Mouse (Mus musculus): ENCODE measurements around the gene 1700024P04Rik. TPM values are rescaled to one million over a fixed set of nuclear protein-coding genes. Genes with fewer than 3 reads are reported as not detected.

The 1700024P04Rik gene
- polyA plus RNA-seq, 1 experiment: not detected

- 78% methylated on average over 5 of the region's 5 CpGs for WGBS
- TF ChIP-seq POLR2A (IDR thresholded peaks at IDR 0.05; ENCODE audit: low read depth, low read length) (no peak), CTCF (IDR thresholded peaks at IDR 0.05; ENCODE audit: extremely low read depth, insufficient read length, insufficient replicate concordance, low read depth, low read length) (no peak)
- Histone ChIP-seq H3K4me3 (ENCODE audit: low read depth, low read length) (no peak overlapping the region), H3K36me3 (ENCODE audit: control insufficient read depth, insufficient read depth, low read length) (no peaks in the 10 kb centered on the region), H3K4me1 (ENCODE audit: control insufficient read depth, insufficient read depth, insufficient read length, low read length) (no peaks in the 10 kb centered on the region; the same call in 1 of the 2 replicates), H3K27me3 (ENCODE audit: control insufficient read depth, insufficient read depth, low read length) (no peaks in the 10 kb centered on the region), H3K27ac (ENCODE audit: insufficient read depth, low read depth, low read length) (no peak overlapping the region)
These were observed 17.8 kb downstream of the 1700024P04Rik start for GRCm38 (mm10) chr13:98966583-98966982.

- TF ChIP-seq POLR2A (IDR thresholded peaks at IDR 0.05; ENCODE audit: low read depth, low read length) (no peak), CTCF (IDR thresholded peaks at IDR 0.05; ENCODE audit: extremely low read depth, insufficient read length, insufficient replicate concordance, low read depth, low read length) (no peak)
- Histone ChIP-seq H3K27ac (ENCODE audit: insufficient read depth, low read depth, low read length) (no peak overlapping the region), H3K4me1 (ENCODE audit: control insufficient read depth, insufficient read depth, insufficient read length, low read length) (no peaks in the 10 kb centered on the region), H3K36me3 (ENCODE audit: control insufficient read depth, insufficient read depth, low read length) (no peaks in the 10 kb centered on the region), H3K27me3 (ENCODE audit: control insufficient read depth, insufficient read depth, low read length) (no peaks in the 10 kb centered on the region), H3K4me3 (ENCODE audit: low read depth, low read length) (no peak overlapping the region)
- WGBS: 95% methylated on average over 1 of the region's 1 CpGs
These were observed 20.8 kb downstream of the 1700024P04Rik start for GRCm38 (mm10) chr13:98963612-98964011.

- H3K36me3 ChIP-seq (ENCODE audit: control insufficient read depth, insufficient read depth, low read length): no peaks in the 10 kb centered on the region
These were observed 26.2 kb downstream of the 1700024P04Rik start for GRCm38 (mm10) chr13:98958177-98958576.

DNA sequence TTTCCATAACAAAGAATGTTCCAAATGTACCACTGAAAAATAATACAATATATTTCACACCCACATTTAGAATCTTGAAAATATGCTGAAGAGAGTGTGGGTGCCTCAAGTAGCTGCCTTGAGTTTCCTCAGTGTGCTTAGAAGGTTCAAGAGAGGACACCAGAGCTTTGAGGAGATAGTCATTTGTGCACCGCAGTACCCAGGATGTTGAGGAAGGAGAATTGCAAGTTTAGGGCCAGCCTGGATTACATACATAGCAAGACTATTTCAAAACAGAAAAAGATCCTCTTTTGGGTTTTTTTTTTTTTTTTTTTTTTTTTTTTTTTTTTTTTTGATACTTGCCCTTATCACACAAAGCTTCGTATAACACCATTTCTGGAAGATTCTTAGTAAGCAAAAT, 28.2 kb downstream of the 1700024P04Rik start:
- H3K36me3 ChIP-seq (ENCODE audit: control insufficient read depth, insufficient read depth, low read length): no peaks in the 10 kb centered on the region
- 61% methylated on average over 2 of the region's 2 CpGs for WGBS
- H3K27ac ChIP-seq (ENCODE audit: insufficient read depth, low read depth, low read length): peak overlapping the region; percentile 83
- peaks cover 13% of the 10 kb centered on the region; the same call in 1 of the 2 replicates for H3K4me1 ChIP-seq (ENCODE audit: control insufficient read depth, insufficient read depth, insufficient read length, low read length)
- no peak overlapping the region for H3K4me3 ChIP-seq (ENCODE audit: low read depth, low read length)
- no peaks in the 10 kb centered on the region for H3K27me3 ChIP-seq (ENCODE audit: control insufficient read depth, insufficient read depth, low read length)
- TF ChIP-seq POLR2A (IDR thresholded peaks at IDR 0.05; ENCODE audit: low read depth, low read length): no peak
- TF ChIP-seq CTCF (IDR thresholded peaks at IDR 0.05; ENCODE audit: extremely low read depth, insufficient read length, insufficient replicate concordance, low read depth, low read length): no peak

More at GRCm38 (mm10) chr13:98958177-98958576, 26.2 kb downstream of the 1700024P04Rik start:
- Histone ChIP-seq H3K27ac (ENCODE audit: insufficient read depth, low read depth, low read length) (no peak overlapping the region), H3K4me1 (ENCODE audit: control insufficient read depth, insufficient read depth, insufficient read length, low read length) (peaks cover 13% of the 10 kb centered on the region; the same call in 1 of the 2 replicates), H3K27me3 (ENCODE audit: control insufficient read depth, insufficient read depth, low read length) (no peaks in the 10 kb centered on the region), H3K4me3 (ENCODE audit: low read depth, low read length) (no peak overlapping the region)
- no peak for TF ChIP-seq CTCF (IDR thresholded peaks at IDR 0.05; ENCODE audit: extremely low read depth, insufficient read length, insufficient replicate concordance, low read depth, low read length)
- TF ChIP-seq POLR2A (IDR thresholded peaks at IDR 0.05; ENCODE audit: low read depth, low read length): no peak
- WGBS: 50% methylated on average over 2 of the region's 2 CpGs

DNA sequence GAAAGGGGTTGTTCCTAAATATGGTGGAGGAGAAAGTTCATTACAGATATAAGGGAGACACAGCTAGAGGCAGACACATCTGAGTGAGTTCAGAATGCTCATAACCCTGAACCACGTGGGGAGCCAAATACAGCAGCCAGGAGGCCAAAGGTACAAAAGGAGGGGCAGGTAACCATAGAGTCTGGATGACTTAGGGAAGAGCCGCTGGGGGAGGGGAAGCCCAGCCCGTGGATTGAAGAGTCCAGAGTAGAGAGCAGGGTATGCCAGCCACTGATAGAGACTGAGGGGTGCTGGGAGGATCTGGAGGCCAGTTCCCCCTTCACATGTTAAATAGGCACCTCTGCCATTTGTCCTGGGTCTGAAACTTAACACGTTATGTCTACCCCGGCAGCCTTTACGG, 28.7 kb downstream of the 1700024P04Rik start:
- peaks cover 13% of the 10 kb centered on the region; the same call in 1 of the 2 replicates for H3K4me1 ChIP-seq (ENCODE audit: control insufficient read depth, insufficient read depth, insufficient read length, low read length)
- 20% methylated on average over 6 of the region's 6 CpGs for WGBS
- TF ChIP-seq CTCF (IDR thresholded peaks at IDR 0.05; ENCODE audit: extremely low read depth, insufficient read length, insufficient replicate concordance, low read depth, low read length) (no peak), POLR2A (IDR thresholded peaks at IDR 0.05; ENCODE audit: low read depth, low read length) (no peak)
- H3K36me3 ChIP-seq (ENCODE audit: control insufficient read depth, insufficient read depth, low read length): no peaks in the 10 kb centered on the region
- no peaks in the 10 kb centered on the region for H3K27me3 ChIP-seq (ENCODE audit: control insufficient read depth, insufficient read depth, low read length)
- peak overlapping the region; percentile 83 for H3K27ac ChIP-seq (ENCODE audit: insufficient read depth, low read depth, low read length)
- no peak overlapping the region for H3K4me3 ChIP-seq (ENCODE audit: low read depth, low read length)

DNA sequence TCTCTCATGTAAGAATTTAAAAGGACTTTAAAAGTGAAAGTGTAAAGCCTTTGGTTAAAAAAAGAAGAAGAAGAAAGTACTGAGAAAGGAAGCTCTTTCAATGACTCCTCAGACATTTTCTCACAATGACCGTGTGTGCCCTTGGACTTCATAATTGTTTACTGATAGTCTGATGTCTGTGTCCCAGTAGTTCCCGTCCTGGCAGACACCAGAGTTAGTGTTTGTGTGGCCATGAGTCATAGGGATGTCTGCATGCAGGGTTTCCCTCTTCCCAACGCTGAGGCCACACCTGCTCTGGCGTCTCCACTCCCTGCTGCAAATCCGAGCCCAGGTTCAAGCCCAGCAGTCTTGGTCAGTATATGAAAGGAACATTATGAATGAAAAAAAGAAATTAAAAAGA, 29.1 kb downstream of the 1700024P04Rik start:
- Histone ChIP-seq H3K36me3 (ENCODE audit: control insufficient read depth, insufficient read depth, low read length) (no peaks in the 10 kb centered on the region), H3K27me3 (ENCODE audit: control insufficient read depth, insufficient read depth, low read length) (no peaks in the 10 kb centered on the region), H3K4me3 (ENCODE audit: low read depth, low read length) (no peak overlapping the region), H3K27ac (ENCODE audit: insufficient read depth, low read depth, low read length) (peak overlapping the region; percentile 69), H3K4me1 (ENCODE audit: control insufficient read depth, insufficient read depth, insufficient read length, low read length) (peaks cover 13% of the 10 kb centered on the region; the same call in 1 of the 2 replicates)
- WGBS: 4% methylated on average over 5 of the region's 5 CpGs
- TF ChIP-seq POLR2A (IDR thresholded peaks at IDR 0.05; ENCODE audit: low read depth, low read length) (no peak), CTCF (IDR thresholded peaks at IDR 0.05; ENCODE audit: extremely low read depth, insufficient read length, insufficient replicate concordance, low read depth, low read length) (no peak)

- Histone ChIP-seq H3K36me3 (ENCODE audit: control insufficient read depth, insufficient read depth, low read length) (no peaks in the 10 kb centered on the region), H3K4me1 (ENCODE audit: control insufficient read depth, insufficient read depth, insufficient read length, low read length) (peaks cover 13% of the 10 kb centered on the region; the same call in 1 of the 2 replicates), H3K27me3 (ENCODE audit: control insufficient read depth, insufficient read depth, low read length) (no peaks in the 10 kb centered on the region), H3K4me3 (ENCODE audit: low read depth, low read length) (no peak overlapping the region), H3K27ac (ENCODE audit: insufficient read depth, low read depth, low read length) (no peak overlapping the region)
- TF ChIP-seq POLR2A (IDR thresholded peaks at IDR 0.05; ENCODE audit: low read depth, low read length): no peak
- no peak for TF ChIP-seq CTCF (IDR thresholded peaks at IDR 0.05; ENCODE audit: extremely low read depth, insufficient read length, insufficient replicate concordance, low read depth, low read length)
- 85% methylated on average over 5 of the region's 5 CpGs for WGBS
These were observed 30.5 kb downstream of the 1700024P04Rik start for GRCm38 (mm10) chr13:98953830-98954229.
